Mouse (Mus musculus) splenic B cell, adult 2 months (primary cell): ENCODE results near the gene Errfi1.
"Not testable (repeated sequence)": the region's sequence is repeated elsewhere in the genome, so short reads cannot be mapped to it uniquely, and the experiment has no call there.

ENCODE experiments used
- DNase-seq: peaks from one replicate; pipeline ENCODE4 v3.0.0-alpha.2; 2011; ENCODE audit warnings: low read depth, low spot score
- H3K27me3 ChIP-seq: 2 replicates; pipeline ENCODE4 v1.6.1; 2012; ENCODE audit warnings: mild to moderate bottlenecking, low read length, moderate library complexity, mixed read lengths; ENCODE audit not compliant: control insufficient read depth, poor library complexity, insufficient read depth, severe bottlenecking
- H3K36me3 ChIP-seq: 2 replicates; pipeline ENCODE4 v1.6.1; 2012; ENCODE audit warnings: mild to moderate bottlenecking, low read length, moderate library complexity, mixed read lengths; ENCODE audit not compliant: control insufficient read depth, poor library complexity, insufficient read depth, severe bottlenecking

The Errfi1 gene

GRCm38 (mm10) chr4:150907099-150907498, 53.4 kb downstream of the Errfi1 start:
- no peaks in the 10 kb centered on the region for H3K27me3 ChIP-seq
- peaks cover 2% of the 10 kb centered on the region for H3K36me3 ChIP-seq
- no peak for DNase-seq

GRCm38 (mm10) chr4:150908512-150908911, 54.8 kb downstream of the Errfi1 start:
- H3K36me3 ChIP-seq, H3K27me3 ChIP-seq: not testable (repeated sequence)
- DNase-seq: peak; percentile 49

DNA sequence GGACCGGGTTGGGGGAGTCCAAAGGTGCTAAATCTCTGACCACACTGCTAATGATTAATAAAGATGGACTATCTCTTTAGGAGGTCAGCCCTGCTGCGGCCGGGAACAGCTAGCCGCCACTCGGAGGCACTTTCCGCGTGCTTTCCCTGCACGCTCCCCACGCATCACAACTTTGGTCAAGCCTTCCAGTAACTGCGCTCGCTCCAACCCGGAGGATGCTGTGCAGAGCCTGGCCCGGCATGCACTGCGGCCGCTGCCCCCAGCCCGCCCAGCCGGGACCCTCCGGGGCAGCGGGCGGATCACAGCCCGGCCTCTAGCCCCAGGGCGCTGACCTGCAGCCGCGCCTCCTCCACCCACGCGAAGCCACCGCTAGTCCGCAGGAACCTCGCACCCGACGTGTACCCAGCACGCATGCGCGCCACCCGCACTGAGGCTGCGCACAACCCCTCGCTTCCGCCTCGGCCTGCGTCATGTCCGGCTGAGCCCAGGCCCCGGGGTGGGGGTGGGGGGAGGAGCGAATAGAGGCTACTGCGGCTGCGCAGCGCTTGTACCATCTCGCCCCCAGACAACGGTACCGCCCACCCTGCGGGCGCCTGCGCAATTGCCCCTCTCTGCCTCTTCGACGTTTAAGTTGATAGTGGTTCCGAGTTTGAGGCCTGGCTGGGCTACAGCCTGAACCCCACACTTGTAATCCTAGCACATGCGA, 55.9 kb downstream of the Errfi1 start:
- peaks cover 2% of the 10 kb centered on the region for H3K36me3 ChIP-seq
- DNase-seq: peak; percentile 100
- no peaks in the 10 kb centered on the region for H3K27me3 ChIP-seq

DNA sequence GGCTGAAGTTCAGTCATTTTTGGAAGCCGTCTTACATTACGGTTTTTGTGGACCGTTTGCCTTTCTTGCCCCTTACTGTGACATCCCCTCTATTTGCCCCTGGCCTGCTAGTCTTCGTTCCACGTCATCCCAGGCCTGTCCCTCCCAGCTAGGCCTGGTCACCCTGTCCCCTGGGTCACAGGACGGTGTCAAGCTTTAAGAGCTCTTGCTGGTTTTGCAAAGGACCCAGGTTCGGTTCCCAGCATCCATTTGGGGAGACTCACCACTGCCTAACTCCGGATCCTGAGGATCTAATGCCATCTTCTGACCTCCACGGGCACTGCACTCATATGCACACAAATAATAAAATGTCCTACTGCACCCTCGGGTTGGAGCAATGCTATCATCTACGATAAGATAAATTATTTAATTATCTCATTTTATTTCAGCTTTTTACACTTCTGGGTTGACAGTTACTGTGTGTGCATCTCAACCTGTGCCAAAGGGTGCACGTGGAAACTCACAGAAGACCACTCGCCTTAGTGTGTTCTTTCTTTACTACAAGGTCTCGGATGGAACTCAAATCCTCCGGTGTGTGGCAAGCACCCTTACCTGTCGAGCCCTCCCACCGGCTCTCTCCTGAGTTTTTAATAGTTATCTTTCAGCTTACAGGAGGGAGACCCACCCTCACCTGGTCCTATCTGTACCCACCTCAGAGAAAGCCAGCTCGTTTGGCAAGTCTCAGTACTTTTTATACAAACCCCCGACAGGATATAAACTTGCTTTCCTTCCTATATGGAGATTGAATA, 56.6 kb downstream of the Errfi1 start:
- no peaks in the 10 kb centered on the region for H3K27me3 ChIP-seq
- H3K36me3 ChIP-seq: peaks cover 2% of the 10 kb centered on the region; the same call in 1 of the 2 replicates
- no peak for DNase-seq

DNA sequence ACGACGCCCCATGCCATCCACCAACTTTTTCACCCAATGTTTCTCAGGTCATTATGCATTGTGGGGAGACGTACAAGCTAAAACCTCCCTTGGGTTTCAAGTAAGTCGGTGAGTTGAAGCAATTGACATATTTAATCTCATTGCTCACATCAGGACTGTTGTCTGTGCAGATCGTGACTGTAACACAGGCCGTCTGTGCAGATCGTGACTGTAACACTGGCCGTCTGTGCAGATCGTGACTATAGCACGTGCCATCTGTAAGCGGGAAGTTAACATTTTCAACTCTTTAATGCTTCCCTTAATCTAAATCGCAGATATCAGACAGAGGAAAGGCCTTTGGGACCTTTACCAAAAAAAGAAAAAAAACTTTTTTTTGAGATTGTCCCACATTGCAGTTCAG, 60.0 kb downstream of the Errfi1 start:
- Histone ChIP-seq H3K27me3 (no peaks in the 10 kb centered on the region), H3K36me3 (no peaks in the 10 kb centered on the region)
- peak; percentile 44 for DNase-seq

DNA sequence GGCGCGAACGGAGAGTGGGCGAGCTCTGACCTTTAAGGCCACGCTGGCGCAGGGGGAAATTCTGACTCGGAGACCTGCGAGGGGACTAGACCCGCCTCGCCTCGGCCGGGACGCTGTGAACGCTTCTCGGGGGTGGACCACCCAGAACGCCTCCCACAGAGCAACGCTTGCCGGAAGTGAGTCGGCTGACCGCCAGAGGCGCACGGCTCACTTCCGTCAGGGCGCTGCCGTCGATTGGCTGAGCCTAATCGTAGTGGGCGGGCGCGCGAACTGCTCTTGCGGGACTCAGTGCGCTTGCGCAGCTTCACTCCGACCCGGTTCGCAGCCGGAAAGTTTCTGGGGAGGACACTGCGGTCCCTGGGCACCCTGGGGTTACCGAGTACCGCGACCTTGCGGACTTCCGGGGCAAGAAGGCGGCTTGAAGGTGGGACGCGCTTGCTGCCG, 60.6 kb downstream of the Errfi1 start, which contains the start of the genes Park7 and Tnfrsf9:
Gene Park7 (minus strand): TSS at position 148 of the 444 bp plus-strand sequence.
Gene Tnfrsf9 (plus strand): TSS at position 273 of the 444 bp plus-strand sequence.
- no peaks in the 10 kb centered on the region for H3K36me3 ChIP-seq
- no peaks in the 10 kb centered on the region for H3K27me3 ChIP-seq
- peak; percentile 98 for DNase-seq

DNA sequence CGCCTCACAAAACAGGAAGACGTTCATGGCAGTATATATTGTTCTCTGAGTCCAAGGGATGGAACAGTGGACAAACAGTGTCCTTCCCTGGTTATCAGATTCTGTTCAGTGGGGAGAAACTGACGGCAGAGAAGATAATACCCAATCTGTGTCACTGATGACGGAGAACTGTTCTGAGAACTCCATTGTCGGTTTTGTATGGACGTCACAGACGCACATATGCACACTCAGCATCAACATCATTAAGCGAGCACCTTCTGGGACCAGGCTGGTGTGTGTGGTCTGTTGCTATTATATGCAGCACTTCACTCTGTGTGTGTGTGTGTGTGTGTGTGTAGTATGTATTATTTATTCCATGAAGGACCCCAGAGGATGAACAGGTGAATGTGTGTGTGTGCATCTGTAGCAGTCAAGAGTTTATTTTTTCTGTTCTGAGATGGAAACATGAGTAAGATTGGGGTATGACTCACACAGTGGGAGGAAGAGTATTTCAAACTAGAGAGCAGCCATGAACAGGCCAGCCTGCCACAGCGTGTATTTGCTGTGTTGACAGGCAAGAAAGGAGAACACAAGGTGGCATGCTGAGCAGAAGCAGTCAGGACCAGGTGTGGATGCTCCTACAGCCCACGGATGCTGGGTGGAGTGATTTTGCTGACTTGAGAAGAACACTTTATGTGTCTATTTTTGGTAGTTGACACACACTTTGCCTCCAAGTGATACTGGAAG, 61.6 kb downstream of the Errfi1 start:
- Histone ChIP-seq H3K36me3 (no peaks in the 10 kb centered on the region), H3K27me3 (no peaks in the 10 kb centered on the region)
- DNase-seq: no peak

- no peak for DNase-seq
- no peaks in the 10 kb centered on the region for H3K27me3 ChIP-seq
- no peaks in the 10 kb centered on the region for H3K36me3 ChIP-seq
Measured at GRCm38 (mm10) chr4:150917336-150918027, 63.8 kb downstream of the Errfi1 start.
